Mouse (Mus musculus) right cerebral cortex, postnatal 14 days (tissue): ENCODE data around the gene Srsf1.

ENCODE experiments used
- DNase-seq: peaks from one replicate; pipeline ENCODE4 v3.0.0; 2022

The Srsf1 gene

GRCm38 (mm10) chr11:88073343-88073875 is 26.2 kb downstream of the Srsf1 start:
- DNase-seq, result no peak

- DNase-seq, result no peak
These were observed 28.5 kb downstream of the Srsf1 start for GRCm38 (mm10) chr11:88075701-88076100.

GRCm38 (mm10) chr11:88076394-88076793 is 29.2 kb downstream of the Srsf1 start:
- DNase-seq, result no peak

- no peak for DNase-seq
These were observed 36.5 kb downstream of the Srsf1 start for GRCm38 (mm10) chr11:88083699-88084098.

GRCm38 (mm10) chr11:88086737-88087627 is 39.8 kb downstream of the Srsf1 start:
- DNase-seq, result peak; percentile 86

- no peak for DNase-seq
These were observed 42.0 kb downstream of the Srsf1 start for GRCm38 (mm10) chr11:88089150-88089549.

- DNase-seq, result no peak
These were observed 43.1 kb downstream of the Srsf1 start for GRCm38 (mm10) chr11:88090293-88090692.

GRCm38 (mm10) chr11:88091949-88092348 is 44.8 kb downstream of the Srsf1 start:
- DNase-seq, result no peak

- DNase-seq, result no peak
These were observed 50.0 kb downstream of the Srsf1 start for GRCm38 (mm10) chr11:88097173-88097572.

- DNase-seq, result no peak
These were observed 51.0 kb downstream of the Srsf1 start, which contains the start of gene Cuedc1 for GRCm38 (mm10) chr11:88098021-88098729. TSS of gene Cuedc1 (plus strand) at chr11:88098058.

GRCm38 (mm10) chr11:88098787-88099598 is 51.8 kb downstream of the Srsf1 start:
- peak; percentile 77 for DNase-seq

GRCm38 (mm10) chr11:88099599-88100023 is 52.4 kb downstream of the Srsf1 start:
- DNase-seq, result peak; percentile 25

- DNase-seq, result no peak
These were observed 53.0 kb downstream of the Srsf1 start for GRCm38 (mm10) chr11:88100170-88100569.
